Mouse (Mus musculus): ENCODE data around the gene Mgll. TPM values are rescaled to one million over a fixed set of nuclear protein-coding genes. Genes with fewer than 3 reads are reported as not detected.
A peak's percentile ranks its signal among the peaks of the same experiment; 100 is the strongest.

Gene Mgll
- polyA plus RNA-seq, 1 experiment from 2014 or later = 8.6 TPM

DNA sequence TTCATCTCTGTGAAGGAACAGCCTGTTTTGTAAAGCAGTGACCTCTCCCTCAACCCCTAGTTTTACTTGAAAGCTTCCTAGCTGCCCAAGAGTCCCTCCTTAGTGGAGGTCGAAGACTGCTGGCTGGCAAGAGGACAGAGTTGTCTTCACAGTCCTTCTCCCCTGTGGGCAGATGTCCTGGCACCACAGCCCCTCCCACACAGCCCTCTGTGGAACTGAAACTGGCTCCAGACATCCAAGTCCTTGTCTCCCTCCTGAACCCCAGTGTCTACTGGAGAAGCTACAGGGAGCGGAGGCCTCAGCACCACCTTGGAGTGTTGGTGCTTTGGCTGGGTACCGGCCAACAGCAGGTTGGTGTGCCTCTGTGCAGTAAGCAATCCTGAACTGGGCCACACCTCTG lies 91.3 kb downstream of the Mgll start:
- Histone ChIP-seq H3K4me1 (ENCODE audit: control insufficient read depth, insufficient read depth, low read length) (0 out of 2 replicates have a peak, but pooled peaks cover 4% of the 10 kb centered on the region), H3K36me3 (ENCODE audit: control insufficient read depth, insufficient read depth, low read length) (no peaks in the 10 kb centered on the region), H3K4me2 (ENCODE audit: low read depth) (no peak overlapping the region), H3K27me3 (ENCODE audit: control insufficient read depth, insufficient read depth, low read length) (no peaks in the 10 kb centered on the region), H3K9me3 (ENCODE audit: control insufficient read depth, low read length) (no peaks in the 10 kb centered on the region), H3K4me3 (ENCODE audit: low read depth, low read length) (no peak overlapping the region), H3K27ac (ENCODE audit: low read depth, low read length) (no peak overlapping the region), H3K9ac (ENCODE audit: low read length) (no peak overlapping the region)
- no peak for DNase-seq (ENCODE audit: low spot score)
- no peak for ATAC-seq (ENCODE audit: insufficient read depth, low FRiP score, low TSS enrichment)
- WGBS = 77% methylated on average over 3 of the region's 3 CpGs

DNA sequence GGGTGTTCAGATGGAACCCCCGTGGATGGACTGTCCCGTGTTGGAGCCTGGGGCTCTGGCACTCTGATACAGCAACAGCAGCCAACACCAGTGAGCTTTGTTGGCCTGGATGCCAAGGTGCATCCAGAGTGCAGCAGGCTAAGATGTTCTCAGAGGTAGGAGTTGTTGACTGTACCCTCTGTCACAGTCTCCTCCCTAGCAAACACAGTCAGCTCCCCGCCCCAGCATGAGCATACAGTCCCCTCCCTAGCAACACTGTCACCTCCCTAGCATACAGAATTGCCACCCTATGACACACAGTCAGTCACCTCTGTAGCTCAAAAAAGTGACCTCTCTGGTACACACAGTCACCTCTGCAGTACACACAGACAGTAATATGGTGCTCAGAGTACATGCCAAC lies 92.7 kb downstream of the Mgll start:
- no peak overlapping the region for H3K4me3 ChIP-seq (ENCODE audit: low read depth, low read length)
- H3K27ac ChIP-seq (ENCODE audit: low read depth, low read length) = no peak overlapping the region
- no peak overlapping the region for H3K9ac ChIP-seq (ENCODE audit: low read length)
- 83% methylated on average over 3 of the region's 3 CpGs for WGBS
- no peak overlapping the region for H3K4me2 ChIP-seq (ENCODE audit: low read depth)
- no peaks in the 10 kb centered on the region for H3K9me3 ChIP-seq (ENCODE audit: control insufficient read depth, low read length)
- DNase-seq (ENCODE audit: low spot score) = no peak
- ATAC-seq (ENCODE audit: insufficient read depth, low FRiP score, low TSS enrichment) = no peak
- no peaks in the 10 kb centered on the region for H3K4me1 ChIP-seq (ENCODE audit: control insufficient read depth, insufficient read depth, low read length)
- H3K27me3 ChIP-seq (ENCODE audit: control insufficient read depth, insufficient read depth, low read length) = no peaks in the 10 kb centered on the region
- H3K36me3 ChIP-seq (ENCODE audit: control insufficient read depth, insufficient read depth, low read length) = no peaks in the 10 kb centered on the region

DNA sequence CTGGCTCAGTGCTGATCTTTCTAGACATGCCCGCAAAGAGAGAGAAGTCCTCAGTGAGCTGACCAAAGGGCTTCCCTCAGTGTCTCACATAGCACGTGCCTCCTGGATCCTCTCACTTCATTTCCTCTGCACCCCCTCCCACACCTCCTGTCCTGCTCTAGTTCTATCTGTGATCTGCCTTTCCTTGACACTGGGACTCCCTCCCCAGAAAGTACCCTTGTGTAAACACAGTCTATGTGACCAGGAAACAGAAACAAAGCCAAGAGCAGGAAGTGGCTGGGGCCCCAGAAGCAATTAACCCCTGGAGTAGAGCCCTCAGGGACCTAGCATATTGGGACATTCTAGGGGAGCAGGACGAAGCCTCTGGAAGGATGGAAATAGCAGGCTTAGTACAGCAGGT lies 96.6 kb downstream of the Mgll start:
- Histone ChIP-seq H3K9ac (ENCODE audit: low read length) (no peak overlapping the region), H3K27me3 (ENCODE audit: control insufficient read depth, insufficient read depth, low read length) (no peaks in the 10 kb centered on the region), H3K4me2 (ENCODE audit: low read depth) (no peak overlapping the region), H3K36me3 (ENCODE audit: control insufficient read depth, insufficient read depth, low read length) (no peaks in the 10 kb centered on the region), H3K9me3 (ENCODE audit: control insufficient read depth, low read length) (no peaks in the 10 kb centered on the region), H3K27ac (ENCODE audit: low read depth, low read length) (no peak overlapping the region), H3K4me1 (ENCODE audit: control insufficient read depth, insufficient read depth, low read length) (no peaks in the 10 kb centered on the region), H3K4me3 (ENCODE audit: low read depth, low read length) (no peak overlapping the region)
- WGBS = 60% methylated on average over 3 of the region's 3 CpGs
- no peak for DNase-seq (ENCODE audit: low spot score)
- no peak for ATAC-seq (ENCODE audit: insufficient read depth, low FRiP score, low TSS enrichment)

DNA sequence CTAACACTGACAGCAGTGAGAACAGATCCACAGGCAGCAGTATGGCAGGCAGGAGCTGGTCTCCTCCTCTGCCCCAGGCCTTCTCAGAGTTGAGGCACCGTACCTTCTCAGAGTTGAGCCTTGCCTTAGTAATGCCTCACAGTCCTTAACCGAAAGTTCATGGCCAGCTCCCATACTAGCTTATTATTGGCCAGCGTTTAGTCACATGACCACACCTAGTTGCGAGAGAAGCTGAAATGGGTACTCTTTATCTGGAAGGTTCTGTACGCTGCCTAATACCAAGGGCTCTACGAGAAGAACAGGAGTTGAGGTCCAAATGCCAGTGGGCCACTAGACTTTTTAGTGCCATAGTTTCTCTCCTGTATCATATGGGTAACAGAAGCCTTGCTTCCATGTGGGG lies 97.1 kb downstream of the Mgll start:
- whole genome bisulfite sequencing = 90% methylated on average over 6 of the region's 6 CpGs
- Histone ChIP-seq H3K9ac (ENCODE audit: low read length) (no peak overlapping the region), H3K4me2 (ENCODE audit: low read depth) (no peak overlapping the region), H3K9me3 (ENCODE audit: control insufficient read depth, low read length) (no peaks in the 10 kb centered on the region), H3K4me3 (ENCODE audit: low read depth, low read length) (no peak overlapping the region), H3K4me1 (ENCODE audit: control insufficient read depth, insufficient read depth, low read length) (no peaks in the 10 kb centered on the region), H3K27me3 (ENCODE audit: control insufficient read depth, insufficient read depth, low read length) (no peaks in the 10 kb centered on the region), H3K36me3 (ENCODE audit: control insufficient read depth, insufficient read depth, low read length) (no peaks in the 10 kb centered on the region), H3K27ac (ENCODE audit: low read depth, low read length) (no peak overlapping the region)
- ATAC-seq (ENCODE audit: insufficient read depth, low FRiP score, low TSS enrichment) = no peak
- DNase-seq (ENCODE audit: low spot score) = no peak

DNA sequence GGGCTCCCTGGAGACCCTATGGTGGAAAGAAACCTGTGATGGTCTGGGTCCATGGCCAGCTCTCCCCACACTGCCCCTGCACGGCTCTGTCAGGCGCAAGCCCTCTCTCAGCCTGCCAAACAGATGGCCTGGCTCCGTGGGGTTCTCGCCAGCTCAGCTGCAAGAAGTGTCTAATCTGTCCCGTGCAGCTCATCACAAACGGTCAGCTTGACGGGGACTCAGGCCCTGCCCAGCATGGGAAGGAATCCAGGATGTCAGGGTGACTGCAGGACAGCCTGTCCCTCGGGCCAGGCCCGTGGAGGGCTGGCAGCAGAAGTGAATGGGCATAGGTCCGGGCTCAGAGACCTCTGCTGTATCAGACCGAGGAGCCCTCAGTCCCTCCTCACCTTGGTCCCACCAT lies 97.7 kb downstream of the Mgll start:
- Histone ChIP-seq H3K27ac (ENCODE audit: low read depth, low read length) (no peak overlapping the region), H3K27me3 (ENCODE audit: control insufficient read depth, insufficient read depth, low read length) (no peaks in the 10 kb centered on the region), H3K9ac (ENCODE audit: low read length) (no peak overlapping the region), H3K4me2 (ENCODE audit: low read depth) (no peak overlapping the region), H3K9me3 (ENCODE audit: control insufficient read depth, low read length) (no peaks in the 10 kb centered on the region), H3K36me3 (ENCODE audit: control insufficient read depth, insufficient read depth, low read length) (no peaks in the 10 kb centered on the region), H3K4me3 (ENCODE audit: low read depth, low read length) (no peak overlapping the region), H3K4me1 (ENCODE audit: control insufficient read depth, insufficient read depth, low read length) (no peaks in the 10 kb centered on the region)
- no peak for DNase-seq (ENCODE audit: low spot score)
- no peak for ATAC-seq (ENCODE audit: insufficient read depth, low FRiP score, low TSS enrichment)
- 72% methylated on average over 11 of the region's 11 CpGs for WGBS

DNA sequence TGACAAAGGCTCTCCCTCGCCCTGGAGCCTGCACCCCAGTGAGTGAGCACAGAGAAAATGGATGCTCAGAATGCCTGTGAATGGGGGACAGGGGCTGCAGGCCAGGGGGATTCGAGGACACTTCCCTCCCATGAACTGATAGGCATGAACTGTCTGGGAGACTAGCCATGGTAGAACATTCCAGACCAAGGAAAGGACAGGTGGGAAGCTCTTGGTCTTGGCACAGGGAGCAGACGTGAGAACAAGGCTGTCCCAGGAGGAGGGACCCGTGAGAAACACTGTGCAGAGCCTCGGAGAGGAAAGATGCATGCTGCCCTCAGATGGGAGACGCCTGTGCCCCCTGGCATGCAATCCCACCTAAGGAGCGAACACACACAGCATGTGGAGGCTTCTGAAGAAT lies 100.0 kb downstream of the Mgll start:
- no peak overlapping the region for H3K9ac ChIP-seq (ENCODE audit: low read length)
- no peak overlapping the region for H3K4me2 ChIP-seq (ENCODE audit: low read depth)
- no peak for ATAC-seq (ENCODE audit: insufficient read depth, low FRiP score, low TSS enrichment)
- H3K27ac ChIP-seq (ENCODE audit: low read depth, low read length) = no peak overlapping the region
- WGBS = 75% methylated on average over 7 of the region's 7 CpGs
- no peak for DNase-seq (ENCODE audit: low spot score)
- H3K9me3 ChIP-seq (ENCODE audit: control insufficient read depth, low read length) = no peaks in the 10 kb centered on the region
- no peaks in the 10 kb centered on the region for H3K36me3 ChIP-seq (ENCODE audit: control insufficient read depth, insufficient read depth, low read length)
- no peaks in the 10 kb centered on the region for H3K27me3 ChIP-seq (ENCODE audit: control insufficient read depth, insufficient read depth, low read length)
- H3K4me3 ChIP-seq (ENCODE audit: low read depth, low read length) = no peak overlapping the region
- H3K4me1 ChIP-seq (ENCODE audit: control insufficient read depth, insufficient read depth, low read length) = no peaks in the 10 kb centered on the region

DNA sequence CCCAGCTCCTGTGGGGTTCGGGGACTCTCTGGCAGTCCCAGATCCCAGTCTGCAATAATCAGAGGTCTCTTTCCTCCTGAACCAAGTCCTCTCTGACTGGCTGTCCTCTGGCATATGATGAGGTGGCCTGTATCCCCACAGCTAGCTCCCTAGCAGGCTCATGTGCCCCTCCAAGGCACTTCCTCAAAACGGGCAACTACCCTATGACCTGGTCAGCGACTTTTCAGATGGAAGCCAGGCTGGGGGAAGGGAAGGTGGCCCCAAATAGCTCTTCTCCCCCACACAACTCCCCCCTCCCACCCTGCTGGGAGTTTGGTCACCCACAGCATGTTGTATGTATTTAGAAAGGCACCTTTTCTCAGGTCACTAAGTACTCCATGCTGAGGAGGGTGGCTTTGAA lies 101.9 kb downstream of the Mgll start:
- ATAC-seq (ENCODE audit: insufficient read depth, low FRiP score, low TSS enrichment) (no peak), DNase-seq (ENCODE audit: low spot score) (no peak)
- no peaks in the 10 kb centered on the region for H3K36me3 ChIP-seq (ENCODE audit: control insufficient read depth, insufficient read depth, low read length)
- no peak overlapping the region for H3K27ac ChIP-seq (ENCODE audit: low read depth, low read length)
- no peak overlapping the region for H3K9ac ChIP-seq (ENCODE audit: low read length)
- H3K9me3 ChIP-seq (ENCODE audit: control insufficient read depth, low read length) = no peaks in the 10 kb centered on the region
- H3K27me3 ChIP-seq (ENCODE audit: control insufficient read depth, insufficient read depth, low read length) = no peaks in the 10 kb centered on the region
- WGBS = 52% methylated on average over 3 of the region's 3 CpGs
- no peak overlapping the region for H3K4me2 ChIP-seq (ENCODE audit: low read depth)
- no peak overlapping the region for H3K4me3 ChIP-seq (ENCODE audit: low read depth, low read length)
- H3K4me1 ChIP-seq (ENCODE audit: control insufficient read depth, insufficient read depth, low read length) = no peaks in the 10 kb centered on the region

DNA sequence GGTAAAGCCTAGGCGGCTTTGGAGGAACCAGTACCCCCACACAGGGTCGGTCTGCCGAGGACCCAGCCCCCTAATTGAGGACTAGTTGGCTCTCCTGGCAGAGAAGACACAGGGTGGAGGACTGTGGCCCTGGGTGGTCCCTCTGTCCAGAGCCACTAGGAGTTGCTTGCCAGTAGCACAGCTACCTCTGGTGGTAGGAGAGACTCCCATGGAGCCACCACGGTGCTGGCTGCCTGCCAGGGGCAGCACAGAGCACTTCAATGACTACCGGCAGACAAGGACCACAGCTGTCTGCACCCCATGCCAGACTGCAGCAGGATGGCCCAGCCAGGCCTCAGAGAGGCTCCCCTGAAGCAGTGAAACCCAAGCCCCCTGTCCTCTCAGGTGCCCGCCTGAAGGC lies 102.3 kb downstream of the Mgll start:
- DNase-seq (ENCODE audit: low spot score) = peak; percentile 68
- Histone ChIP-seq H3K27ac (ENCODE audit: low read depth, low read length) (no peak overlapping the region), H3K4me2 (ENCODE audit: low read depth) (no peak overlapping the region)

DNA sequence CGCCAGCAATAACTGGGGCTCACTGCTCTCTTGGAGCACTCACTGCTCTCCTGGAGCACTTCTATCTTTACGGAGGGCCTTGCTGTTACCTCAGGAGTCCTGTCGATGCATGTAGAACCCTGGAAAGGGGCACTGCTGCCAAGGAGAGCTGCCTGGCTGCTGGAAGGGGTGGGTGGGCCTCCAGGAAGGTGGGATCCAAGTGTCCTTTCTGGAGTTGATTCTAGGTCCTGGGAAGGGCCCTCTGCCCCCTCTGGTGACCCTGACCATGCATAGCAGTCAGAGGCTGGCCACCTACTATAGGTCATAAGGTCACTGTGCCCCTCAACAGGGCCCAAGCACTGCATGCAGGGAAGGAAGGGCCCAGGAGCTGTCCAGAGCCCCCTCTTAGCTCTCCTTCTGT lies 102.8 kb downstream of the Mgll start:
- Histone ChIP-seq H3K9ac (ENCODE audit: low read length) (no peak overlapping the region), H3K9me3 (ENCODE audit: control insufficient read depth, low read length) (no peaks in the 10 kb centered on the region), H3K4me2 (ENCODE audit: low read depth) (no peak overlapping the region), H3K27ac (ENCODE audit: low read depth, low read length) (no peak overlapping the region), H3K4me1 (ENCODE audit: control insufficient read depth, insufficient read depth, low read length) (no peaks in the 10 kb centered on the region), H3K36me3 (ENCODE audit: control insufficient read depth, insufficient read depth, low read length) (no peaks in the 10 kb centered on the region), H3K27me3 (ENCODE audit: control insufficient read depth, insufficient read depth, low read length) (no peaks in the 10 kb centered on the region), H3K4me3 (ENCODE audit: low read depth, low read length) (no peak overlapping the region)
- no peak for ATAC-seq (ENCODE audit: insufficient read depth, low FRiP score, low TSS enrichment)
- WGBS = 82% methylated on average over 3 of the region's 3 CpGs
- DNase-seq (ENCODE audit: low spot score) = no peak

More for the DNA sequence above, 102.3 kb downstream of the Mgll start:
- 28% methylated on average over 6 of the region's 6 CpGs for WGBS
- no peak overlapping the region for H3K4me3 ChIP-seq (ENCODE audit: low read depth, low read length)
- no peaks in the 10 kb centered on the region for H3K4me1 ChIP-seq (ENCODE audit: control insufficient read depth, insufficient read depth, low read length)
- ATAC-seq (ENCODE audit: insufficient read depth, low FRiP score, low TSS enrichment) = peak; percentile 41; the same call in 1 of the 2 replicates
- no peak overlapping the region for H3K9ac ChIP-seq (ENCODE audit: low read length)
- no peaks in the 10 kb centered on the region for H3K9me3 ChIP-seq (ENCODE audit: control insufficient read depth, low read length)
- no peaks in the 10 kb centered on the region for H3K27me3 ChIP-seq (ENCODE audit: control insufficient read depth, insufficient read depth, low read length)
- H3K36me3 ChIP-seq (ENCODE audit: control insufficient read depth, insufficient read depth, low read length) = no peaks in the 10 kb centered on the region
